Mouse (Mus musculus): ENCODE data around the gene Zfp213. TPM values are rescaled to one million over a fixed set of nuclear protein-coding genes. Genes with fewer than 3 reads are reported as not detected.
"Not testable (repeated sequence)": the region's sequence is repeated elsewhere in the genome, so short reads cannot be mapped to it uniquely, and the experiment has no call there.

Gene Zfp213
- polyA plus RNA-seq, 1 experiment from 2014 or later: 10.9 TPM

- Histone ChIP-seq H3K4me1 (replicated peaks) (peaks cover 16% of the 10 kb centered on the region), H3K36me3 (no peaks in the 10 kb centered on the region), H3K4me2 (peak overlapping the region; percentile 53; the same call in 1 of the 2 replicates), H3K27ac (no peak overlapping the region), H3K9me3 (replicated peaks) (no peaks in the 10 kb centered on the region), H3K27me3 (peaks cover 32% of the 10 kb centered on the region), H3K4me3 (no peak overlapping the region), H3K9ac (no peak overlapping the region)
- no peak for ATAC-seq (replicated peaks; ENCODE audit: insufficient number of reproducible peaks, insufficient read depth, low FRiP score, low read depth)
- WGBS: 51% methylated on average over 4 of the region's 4 CpGs
Measured at GRCm38 (mm10) chr17:23542835-23543234, 21.2 kb downstream of the Zfp213 start.

GRCm38 (mm10) chr17:23542004-23542720, 21.9 kb downstream of the Zfp213 start:
- WGBS: 19% methylated on average over 12 of the region's 12 CpGs
- peak overlapping the region; percentile 39 for H3K4me3 ChIP-seq
- H3K4me2 ChIP-seq: peak overlapping the region; percentile 53
- H3K27ac ChIP-seq: no peak overlapping the region
- no peak for ATAC-seq (replicated peaks; ENCODE audit: insufficient number of reproducible peaks, insufficient read depth, low FRiP score, low read depth)
- peaks cover 20% of the 10 kb centered on the region for H3K4me1 ChIP-seq (replicated peaks)
- peaks cover 38% of the 10 kb centered on the region for H3K27me3 ChIP-seq
- no peaks in the 10 kb centered on the region for H3K9me3 ChIP-seq (replicated peaks)
- no peaks in the 10 kb centered on the region for H3K36me3 ChIP-seq
- peak overlapping the region; percentile 15 for H3K9ac ChIP-seq

GRCm38 (mm10) chr17:23540605-23541475, 23.2 kb downstream of the Zfp213 start:
- WGBS: 18% methylated on average over 31 of the region's 31 CpGs
- H3K27ac ChIP-seq: no peak overlapping the region
- peaks cover 41% of the 10 kb centered on the region for H3K27me3 ChIP-seq
- H3K9ac ChIP-seq: no peak overlapping the region
- H3K4me1 ChIP-seq (replicated peaks): peaks cover 20% of the 10 kb centered on the region
- H3K9me3 ChIP-seq (replicated peaks): no peaks in the 10 kb centered on the region
- no peak for ATAC-seq (replicated peaks; ENCODE audit: insufficient number of reproducible peaks, insufficient read depth, low FRiP score, low read depth)
- H3K36me3 ChIP-seq: no peaks in the 10 kb centered on the region
- H3K4me2 ChIP-seq: peak overlapping the region; percentile 2; the same call in 1 of the 2 replicates
- peak overlapping the region; percentile 7; the same call in 1 of the 2 replicates for H3K4me3 ChIP-seq

GRCm38 (mm10) chr17:23540106-23540505, 23.9 kb downstream of the Zfp213 start:
- H3K36me3 ChIP-seq: no peaks in the 10 kb centered on the region
- no peaks in the 10 kb centered on the region for H3K9me3 ChIP-seq (replicated peaks)
- peaks cover 20% of the 10 kb centered on the region for H3K4me1 ChIP-seq (replicated peaks)
- ATAC-seq (replicated peaks; ENCODE audit: insufficient number of reproducible peaks, insufficient read depth, low FRiP score, low read depth): no peak
- H3K27me3 ChIP-seq: peaks cover 41% of the 10 kb centered on the region
- H3K27ac ChIP-seq: no peak overlapping the region
- H3K4me2 ChIP-seq: no peak overlapping the region
- no peak overlapping the region for H3K9ac ChIP-seq
- no peak overlapping the region for H3K4me3 ChIP-seq
- 47% methylated on average over 3 of the region's 3 CpGs for WGBS

- Histone ChIP-seq H3K4me2 (no peak overlapping the region), H3K9ac (no peak overlapping the region), H3K4me3 (no peak overlapping the region), H3K27ac (no peak overlapping the region), H3K9me3 (replicated peaks) (no peaks in the 10 kb centered on the region), H3K36me3 (no peaks in the 10 kb centered on the region), H3K4me1 (replicated peaks) (peaks cover 23% of the 10 kb centered on the region), H3K27me3 (peaks cover 41% of the 10 kb centered on the region)
- WGBS: 88% methylated on average over 5 of the region's 5 CpGs
- ATAC-seq (replicated peaks; ENCODE audit: insufficient number of reproducible peaks, insufficient read depth, low FRiP score, low read depth): no peak
Measured at GRCm38 (mm10) chr17:23539608-23540007, 24.4 kb downstream of the Zfp213 start.

- H3K4me2 ChIP-seq: peak overlapping the region; percentile 69
- H3K27me3 ChIP-seq: peaks cover 46% of the 10 kb centered on the region
- H3K27ac ChIP-seq: no peak overlapping the region
- no peak for ATAC-seq (replicated peaks; ENCODE audit: insufficient number of reproducible peaks, insufficient read depth, low FRiP score, low read depth)
- H3K36me3 ChIP-seq: no peaks in the 10 kb centered on the region
- no peaks in the 10 kb centered on the region for H3K9me3 ChIP-seq (replicated peaks)
- 11% methylated on average over 21 of the region's 21 CpGs for WGBS
- peaks cover 26% of the 10 kb centered on the region for H3K4me1 ChIP-seq (replicated peaks)
- peak overlapping the region; percentile 42 for H3K4me3 ChIP-seq
- no peak overlapping the region for H3K9ac ChIP-seq
Measured at GRCm38 (mm10) chr17:23538299-23539015, 25.6 kb downstream of the Zfp213 start.

GRCm38 (mm10) chr17:23537554-23538255, 26.3 kb downstream of the Zfp213 start:
- peaks cover 46% of the 10 kb centered on the region for H3K27me3 ChIP-seq
- no peak overlapping the region for H3K27ac ChIP-seq
- peak overlapping the region; percentile 42 for H3K4me3 ChIP-seq
- no peaks in the 10 kb centered on the region for H3K36me3 ChIP-seq
- peaks cover 25% of the 10 kb centered on the region for H3K4me1 ChIP-seq (replicated peaks)
- H3K9ac ChIP-seq: no peak overlapping the region
- WGBS: 3% methylated on average over 27 of the region's 27 CpGs
- H3K9me3 ChIP-seq (replicated peaks): no peaks in the 10 kb centered on the region
- no peak for ATAC-seq (replicated peaks; ENCODE audit: insufficient number of reproducible peaks, insufficient read depth, low FRiP score, low read depth)
- H3K4me2 ChIP-seq: peak overlapping the region; percentile 69

- peaks cover 37% of the 10 kb centered on the region for H3K27me3 ChIP-seq
- ATAC-seq (replicated peaks; ENCODE audit: insufficient number of reproducible peaks, insufficient read depth, low FRiP score, low read depth); H3K9ac ChIP-seq; H3K9me3 ChIP-seq (replicated peaks); H3K27ac ChIP-seq; H3K36me3 ChIP-seq: not testable (repeated sequence)
- peak overlapping the region; percentile 48 for H3K4me2 ChIP-seq
- H3K4me1 ChIP-seq (replicated peaks): peaks cover 19% of the 10 kb centered on the region
- 2% methylated on average over 17 of the region's 29 CpGs for WGBS
- peak overlapping the region; percentile 24; the same call in 1 of the 2 replicates for H3K4me3 ChIP-seq
Measured at GRCm38 (mm10) chr17:23535046-23535788, 28.8 kb downstream of the Zfp213 start.

- peaks cover 25% of the 10 kb centered on the region for H3K27me3 ChIP-seq
- H3K27ac ChIP-seq; ATAC-seq (replicated peaks; ENCODE audit: insufficient number of reproducible peaks, insufficient read depth, low FRiP score, low read depth); H3K36me3 ChIP-seq; H3K9ac ChIP-seq; H3K9me3 ChIP-seq (replicated peaks): not testable (repeated sequence)
- H3K4me2 ChIP-seq: peak overlapping the region; percentile 37
- H3K4me3 ChIP-seq: 0 out of 2 replicates have a peak overlapping the region, but pooled peaks have one; percentile 8
- WGBS: 7% methylated on average over 11 of the region's 23 CpGs
- H3K4me1 ChIP-seq (replicated peaks): peaks cover 19% of the 10 kb centered on the region
Measured at GRCm38 (mm10) chr17:23533591-23534490, 30.2 kb downstream of the Zfp213 start.

All from heart, embryonic 15.5 days (tissue).